Mouse (Mus musculus) retina, postnatal 1 day (tissue): ENCODE results near the gene Gm44805.

Experiments
- DNase-seq: peaks from one replicate; pipeline ENCODE4 v3.0.0-alpha.2; 2012

Gm44805 gene

DNA sequence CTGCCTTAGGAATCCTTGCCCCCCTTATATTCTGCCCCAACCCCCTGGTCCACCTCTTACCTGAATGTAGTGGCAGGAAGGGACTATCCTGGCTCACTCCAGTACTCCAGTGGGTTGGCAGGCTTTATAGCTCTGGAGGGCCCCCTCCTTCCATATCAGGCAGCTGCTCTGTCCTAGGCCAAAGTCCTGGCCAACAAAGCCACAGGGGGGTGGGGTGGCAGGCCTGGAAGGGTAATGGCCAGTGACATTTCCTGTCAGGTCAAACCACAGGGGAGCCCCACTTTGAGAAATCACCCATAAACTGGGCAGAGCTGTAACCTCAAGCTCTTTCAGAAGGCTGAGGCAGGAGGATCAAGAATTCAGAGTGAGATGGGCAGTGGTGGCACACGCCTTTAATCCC is 4.6 kb downstream of the Gm44805 start:
- DNase-seq = no peak

- no peak for DNase-seq
Measured at GRCm38 (mm10) chr7:19675824-19676223, 5.4 kb downstream of the Gm44805 start.

- no peak for DNase-seq
Measured at GRCm38 (mm10) chr7:19673083-19673699, 8.0 kb downstream of the Gm44805 start.

- no peak for DNase-seq
Measured at GRCm38 (mm10) chr7:19671511-19671910, 9.7 kb downstream of the Gm44805 start.

DNA sequence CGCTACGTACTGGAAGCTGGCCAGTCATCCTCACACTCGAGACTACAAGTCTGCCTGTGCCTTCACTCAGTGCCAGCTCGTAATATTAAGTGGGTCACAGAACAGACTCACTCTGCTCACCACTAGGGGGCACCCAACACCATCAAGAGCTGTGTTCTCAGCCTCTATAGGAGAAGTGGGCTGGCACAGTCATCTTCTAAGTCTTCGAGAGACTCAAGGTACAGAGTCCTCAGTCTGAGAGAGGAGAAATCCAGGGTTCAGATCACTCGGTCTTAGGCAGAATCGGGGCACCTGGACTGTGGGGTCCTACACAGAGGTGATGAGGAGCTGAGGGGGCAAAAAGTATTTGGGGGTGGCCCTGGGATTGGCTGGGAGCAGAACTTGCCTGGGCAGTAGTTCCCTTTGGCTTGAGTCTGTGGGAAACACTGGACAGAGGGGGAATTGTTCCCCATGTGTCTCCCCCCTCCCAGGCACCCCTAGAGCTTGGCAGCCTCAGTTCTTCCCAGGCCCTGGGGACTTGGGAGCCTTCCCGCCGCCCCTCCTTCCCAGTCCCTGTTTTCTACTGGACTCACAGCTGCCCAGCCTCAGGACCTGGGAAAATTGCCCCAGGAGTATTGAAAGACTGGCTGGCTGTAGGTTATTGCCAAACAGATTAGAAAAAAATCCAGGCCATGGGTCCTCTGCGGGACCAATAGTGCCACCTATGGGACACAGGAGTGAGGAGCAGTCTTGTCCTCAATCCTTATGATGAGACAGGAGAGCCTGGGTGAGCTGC is 12.1 kb downstream of the Gm44805 start:
- DNase-seq = peak; percentile 96

GRCm38 (mm10) chr7:19667434-19667833 is 13.8 kb downstream of the Gm44805 start:
- DNase-seq = no peak

- peak; percentile 36 for DNase-seq
Measured at GRCm38 (mm10) chr7:19666750-19667149, 14.5 kb downstream of the Gm44805 start.

DNA sequence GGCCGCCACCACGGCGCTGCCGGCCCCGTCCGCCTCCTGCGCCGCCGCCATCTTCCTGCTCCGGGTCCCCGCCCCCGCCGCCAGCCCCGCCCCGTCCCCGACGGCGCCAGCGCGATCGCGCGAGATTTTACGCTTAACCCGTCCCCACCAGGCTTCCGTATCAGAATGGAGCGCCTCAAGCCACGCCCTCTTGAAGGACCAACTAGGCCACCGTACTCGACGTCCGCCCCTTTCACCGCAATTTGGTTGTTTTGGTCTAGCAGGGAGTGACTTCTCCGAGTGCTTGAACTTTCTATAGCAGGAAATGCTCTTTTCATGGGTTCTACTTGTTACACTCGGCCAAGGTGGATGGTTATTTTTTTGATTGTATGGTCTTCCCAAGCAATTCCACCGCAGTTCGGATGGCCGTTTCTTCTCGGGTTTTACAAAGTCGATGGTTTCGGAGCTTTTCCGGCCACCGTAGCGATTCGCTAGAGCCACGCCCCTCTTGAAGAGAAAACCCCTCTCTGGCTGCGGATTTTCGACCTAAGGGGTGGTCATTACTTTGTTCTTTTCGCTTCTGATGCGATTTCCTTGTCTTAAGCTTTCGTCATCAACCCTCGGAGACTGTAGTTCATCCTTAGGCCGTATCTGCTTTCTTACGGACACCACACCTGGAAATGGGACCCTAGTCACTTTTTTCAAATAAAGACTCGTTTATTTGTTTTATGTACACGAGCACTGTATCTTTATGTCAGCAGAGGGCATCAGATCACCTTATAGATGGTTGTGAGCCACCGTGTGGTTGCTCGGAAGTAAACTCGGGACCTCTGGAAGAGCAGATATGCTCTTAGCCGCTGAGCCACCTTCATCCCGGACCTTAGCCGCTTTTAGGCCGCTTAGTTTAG is 16.0 kb downstream of the Gm44805 start, which contains the start of gene Clptm1:
TSS of gene Clptm1 (minus strand) at position 79 of the 887 bp plus-strand sequence.
- DNase-seq = peak; percentile 99

- DNase-seq = no peak
Measured at GRCm38 (mm10) chr7:19664455-19664954, 16.7 kb downstream of the Gm44805 start.

DNA sequence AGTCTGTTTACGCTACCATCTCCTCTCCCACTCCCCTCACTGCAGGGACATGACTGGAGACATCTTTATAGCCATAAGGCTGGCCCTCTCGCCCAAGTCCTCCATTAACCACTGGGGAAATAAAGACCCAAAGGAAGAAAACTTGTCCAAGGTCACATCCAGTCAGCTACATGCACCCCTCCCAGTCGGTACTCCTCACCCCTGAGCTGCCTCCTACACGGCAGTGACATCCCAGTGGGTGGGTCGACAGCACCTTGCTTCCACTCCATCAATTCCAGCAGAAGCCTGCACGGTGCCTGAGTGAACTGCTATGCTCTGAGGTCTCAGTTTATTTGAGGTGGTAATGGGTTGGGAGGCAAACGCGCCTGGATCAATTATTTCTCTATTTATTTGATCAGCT is 17.3 kb downstream of the Gm44805 start:
- DNase-seq = no peak

- DNase-seq = no peak
Measured at GRCm38 (mm10) chr7:19652614-19653013, 28.6 kb downstream of the Gm44805 start.

DNA sequence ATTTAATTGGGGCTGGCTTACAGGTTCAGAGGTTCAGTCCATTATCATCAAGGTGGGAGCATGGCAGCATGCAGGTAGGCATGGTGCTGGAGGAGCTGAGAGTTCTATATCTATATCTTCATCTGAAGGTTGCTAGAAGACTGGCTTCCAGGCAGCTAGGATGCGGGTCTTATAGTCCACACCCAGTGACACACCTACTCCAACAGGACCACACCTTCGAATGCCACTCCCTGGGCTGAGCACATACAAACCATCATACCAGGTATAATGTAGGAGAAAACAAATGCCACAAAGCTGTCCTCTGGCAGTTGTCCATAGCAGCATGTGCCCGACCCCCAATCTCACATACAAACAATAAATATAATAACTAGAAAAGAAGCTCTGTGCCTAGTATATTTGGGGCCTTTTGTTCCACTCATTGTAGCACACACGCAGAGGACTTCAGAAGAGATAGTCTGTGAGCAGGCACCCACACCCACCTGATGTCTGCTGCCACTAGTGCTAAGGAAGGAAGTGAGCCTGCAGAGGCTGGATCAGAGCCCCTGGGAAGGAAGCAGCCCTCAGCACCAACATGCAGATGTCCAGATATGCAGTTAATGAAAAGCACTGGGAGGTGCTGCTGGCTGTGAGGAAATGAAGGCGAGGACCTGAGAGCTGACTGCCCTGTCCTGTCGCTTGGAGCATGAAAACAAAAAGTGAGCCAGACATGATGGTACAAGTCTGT is 30.0 kb downstream of the Gm44805 start:
- DNase-seq = no peak

DNA sequence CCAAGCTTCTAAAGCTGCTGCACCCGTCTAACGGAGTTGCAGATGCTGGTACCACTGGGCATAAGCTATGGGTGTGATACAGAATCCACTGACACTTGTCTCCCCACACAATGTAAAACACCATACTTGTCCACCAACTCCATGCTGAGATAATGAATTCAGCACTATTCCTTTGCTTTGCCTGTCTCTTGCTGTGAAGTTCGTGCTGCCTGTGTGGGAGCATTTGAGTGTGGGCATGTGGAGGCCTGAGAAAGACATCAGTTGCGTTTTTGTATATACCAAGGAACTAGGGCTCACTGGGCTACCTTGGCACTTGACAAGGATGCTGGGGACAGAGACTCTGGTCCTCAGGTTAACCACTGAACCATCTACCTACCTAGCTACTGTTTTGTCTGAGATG is 40.0 kb downstream of the Gm44805 start:
- DNase-seq = no peak

- no peak for DNase-seq
Measured at GRCm38 (mm10) chr7:19635074-19635827, 46.0 kb downstream of the Gm44805 start.

- no peak for DNase-seq
Measured at GRCm38 (mm10) chr7:19634591-19634990, 46.6 kb downstream of the Gm44805 start.

- DNase-seq = no peak
Measured at GRCm38 (mm10) chr7:19633855-19634254, 47.4 kb downstream of the Gm44805 start.

GRCm38 (mm10) chr7:19633197-19633596 is 48.0 kb downstream of the Gm44805 start:
- no peak for DNase-seq

DNA sequence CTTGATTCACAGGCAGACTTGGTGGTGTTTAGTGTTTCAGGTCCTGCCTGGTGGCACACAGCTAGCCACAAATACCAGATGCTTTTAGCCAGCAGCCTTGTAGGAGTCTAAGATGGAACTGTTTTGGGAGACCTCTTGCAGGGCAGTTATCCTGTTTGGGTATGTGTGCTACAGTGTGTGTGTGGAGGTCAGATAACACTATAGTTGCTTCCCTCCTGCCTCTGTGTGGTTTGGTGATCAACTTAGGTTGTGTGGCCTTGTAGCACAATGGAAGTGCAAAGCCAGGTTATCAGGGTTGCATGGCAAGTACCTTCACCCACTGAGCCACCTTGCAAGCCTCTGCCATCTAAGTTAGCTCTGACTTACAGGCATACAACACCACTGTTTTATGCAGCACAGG is 48.5 kb downstream of the Gm44805 start:
- DNase-seq = no peak

DNA sequence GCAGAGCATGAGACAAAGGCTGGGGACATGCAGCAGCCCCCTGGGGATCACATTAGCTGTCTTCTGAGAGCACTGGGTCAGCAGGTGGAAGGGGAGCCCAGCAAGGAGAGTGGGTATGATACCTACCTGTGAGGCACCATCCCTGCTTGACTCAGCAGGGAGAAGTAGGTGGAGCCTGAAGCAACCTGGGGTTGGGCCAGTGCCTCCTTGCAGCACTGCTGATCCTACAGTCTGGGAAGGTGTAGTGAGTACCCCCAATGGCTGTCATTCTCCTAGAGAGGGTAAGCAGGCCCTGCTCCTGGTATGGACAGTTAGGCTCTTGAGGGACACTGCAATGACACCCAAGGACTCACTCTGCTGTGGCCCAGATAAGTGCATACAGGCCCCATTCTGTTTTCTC is 48.9 kb downstream of the Gm44805 start:
- DNase-seq = no peak

GRCm38 (mm10) chr7:19629361-19629734 is 51.9 kb downstream of the Gm44805 start, which contains the start of gene Relb:
Gene Relb, minus strand, starts transcription at chr7:19629438.
- peak; percentile 93 for DNase-seq

DNA sequence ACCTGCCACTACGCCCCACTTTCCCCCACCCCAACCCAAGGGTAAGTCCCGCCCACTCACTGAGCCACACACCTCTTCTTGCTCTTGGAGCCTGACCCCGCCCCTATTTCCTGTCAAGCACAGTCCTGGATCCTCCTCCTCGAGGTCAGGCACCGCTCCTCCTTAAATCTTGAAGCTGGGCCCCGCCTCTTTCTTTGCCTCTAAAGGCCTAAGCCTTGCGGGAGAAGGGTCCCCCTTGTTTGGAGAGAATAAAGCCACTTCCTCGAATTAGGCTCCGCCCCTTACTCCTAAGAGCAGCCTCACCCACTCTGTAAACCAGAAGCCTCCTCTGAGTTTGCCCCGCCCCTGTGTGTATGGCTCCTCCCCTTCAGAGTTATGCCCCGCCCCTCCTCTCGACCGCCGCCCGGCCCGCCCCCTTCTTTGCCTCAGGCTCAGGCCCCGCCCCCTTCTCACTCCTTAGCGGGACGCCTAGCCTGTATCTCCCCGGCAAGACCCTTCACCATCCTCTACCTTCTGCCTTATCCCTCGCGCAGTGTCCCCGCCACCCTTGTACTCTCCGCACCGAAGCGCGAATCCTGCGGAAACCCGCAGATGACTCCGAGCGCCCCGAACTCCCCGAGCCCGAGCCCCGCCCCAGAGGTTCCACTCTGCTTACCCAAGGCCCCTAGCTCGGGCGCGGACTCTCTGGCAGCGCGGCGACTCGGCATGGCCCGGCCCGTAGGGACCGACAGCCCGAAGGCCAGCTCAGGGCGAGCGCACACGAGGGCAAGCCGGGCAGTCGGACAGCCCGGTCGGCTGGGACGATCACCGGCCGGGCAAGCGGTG is 52.5 kb downstream of the Gm44805 start:
- DNase-seq = peak; percentile 92
